Mouse (Mus musculus) ZHBTc4 (cell line): ENCODE measurements around the gene A730046J19Rik.

Experiments
- DNase-seq: peaks from one replicate; pipeline ENCODE4 v3.0.0-alpha.2; 2011; ENCODE audit warnings: low read depth, low spot score

A730046J19Rik gene

GRCm38 (mm10) chrX:144153523-144153922 is at the start of gene A730046J19Rik:
TSS of gene A730046J19Rik (plus strand) at chrX:144153695.
- DNase-seq: no peak

GRCm38 (mm10) chrX:144104619-144105416 is 48.7 kb upstream of the A730046J19Rik start:
- no peak for DNase-seq

DNA sequence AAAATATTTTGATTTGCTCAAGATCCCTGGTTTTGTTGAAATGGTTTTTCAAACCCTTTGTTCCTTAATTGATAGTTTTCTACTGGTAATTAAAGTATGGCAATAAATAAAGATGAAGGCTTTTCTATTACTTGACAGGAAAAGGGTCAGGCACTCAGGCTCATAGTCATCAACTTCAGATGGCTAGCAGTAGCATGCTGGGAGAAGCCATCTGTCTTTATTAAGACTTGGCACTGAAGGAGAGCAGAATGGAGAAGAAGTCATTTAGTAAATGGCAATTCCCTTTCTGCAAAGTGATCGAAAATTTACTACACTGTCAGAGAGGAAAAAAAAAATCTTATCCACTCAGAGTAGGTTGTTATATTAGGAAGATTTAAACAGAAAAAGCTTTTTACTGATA is 17.2 kb upstream of the A730046J19Rik start:
- no peak for DNase-seq

GRCm38 (mm10) chrX:144149987-144150386 is 3.5 kb upstream of the A730046J19Rik start:
- peak; percentile 36 for DNase-seq

DNA sequence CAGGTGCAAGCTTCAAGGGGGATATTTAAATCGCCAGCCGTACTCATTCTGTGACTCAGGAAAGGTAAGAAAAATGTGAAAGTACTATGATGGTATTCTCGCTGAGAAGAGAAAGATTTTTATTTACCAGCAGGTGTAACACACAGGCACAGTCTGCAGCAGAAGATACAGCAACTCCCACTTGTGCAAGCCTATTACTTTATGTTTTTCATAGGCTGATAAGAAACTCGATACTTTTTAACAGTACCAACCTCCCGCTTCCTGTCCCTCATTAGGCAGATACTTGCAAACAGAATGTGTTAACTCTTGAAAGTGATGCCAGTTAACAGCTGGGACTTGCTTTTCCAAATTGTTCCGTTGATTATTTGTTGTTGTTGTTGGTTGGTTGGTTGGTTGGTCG is 616 bp downstream of the A730046J19Rik start:
- DNase-seq: no peak

GRCm38 (mm10) chrX:144162936-144163335 is 9.4 kb downstream of the A730046J19Rik start:
- no peak for DNase-seq
